Mouse (Mus musculus) testis, adult 2 months (tissue): Measurements from ENCODE around the gene Olfr1366. TPM values are rescaled to one million over a fixed set of nuclear protein-coding genes. Genes with fewer than 3 reads are reported as not detected.
A peak's percentile ranks its signal among the peaks of the same experiment; 100 is the strongest.
"Not testable (repeated sequence)": the region's sequence is repeated elsewhere in the genome, so short reads cannot be mapped to it uniquely, and the experiment has no call there.

Experiments
- H3K27ac ChIP-seq: fragments of 200-500 bp; 2 replicates; pipeline ENCODE4 v1.5.1; 2012; ENCODE audit warnings: low read depth, low read length; ENCODE audit not compliant: control insufficient read depth, insufficient read depth
- H3K27me3 ChIP-seq: fragments of 200-500 bp; 2 replicates; pipeline ENCODE4 v1.6.1; 2012; ENCODE audit warnings: mild to moderate bottlenecking, low read length, moderate library complexity; ENCODE audit not compliant: control insufficient read depth, insufficient read depth
- H3K36me3 ChIP-seq: fragments of 200-500 bp; 2 replicates; pipeline ENCODE4 v1.6.1; 2012; ENCODE audit warnings: mild to moderate bottlenecking, low read length; ENCODE audit not compliant: control insufficient read depth, insufficient read depth
- H3K4me1 ChIP-seq: fragments of 200-500 bp; 2 replicates; pipeline ENCODE4 v1.6.1; 2012; ENCODE audit warnings: low read length; ENCODE audit not compliant: control insufficient read depth, insufficient read depth
- H3K4me3 ChIP-seq: fragments of 200-500 bp; 2 replicates; pipeline ENCODE4 v1.5.1; 2012; ENCODE audit warnings: low read depth, mild to moderate bottlenecking, low read length, moderate library complexity, mixed read lengths; ENCODE audit not compliant: control insufficient read depth
- CTCF ChIP-seq: fragments of 200-500 bp; IDR thresholded peaks from 2 replicates; pipeline ENCODE4 v1.5.1; 2012; ENCODE audit warnings: low read depth, mild to moderate bottlenecking, inconsistent platforms, low read length, moderate library complexity; ENCODE audit not compliant: control insufficient read depth, insufficient read depth, insufficient replicate concordance
- POLR2A ChIP-seq: fragments of 200-500 bp; IDR thresholded peaks from 2 replicates; pipeline ENCODE4 v1.6.1; 2012; ENCODE audit warnings: low read depth, mild to moderate bottlenecking, inconsistent platforms, low read length, moderate library complexity; ENCODE audit not compliant: control insufficient read depth
- polyA plus RNA-seq: library from polyadenylated mRNA; depleted of rRNA; stranded (reverse); fragments of >200 nt; gene quantifications from 2 replicates; pipeline ENCODE4 v1.2.3, GENCODE M21; 2012; rRNA removed

The Olfr1366 gene
- polyA plus RNA-seq, 1 experiment, result not detected

- Histone ChIP-seq H3K4me3 (no peak overlapping the region), H3K27ac (no peak overlapping the region), H3K27me3 (no peaks in the 10 kb centered on the region), H3K4me1 (peaks cover 4% of the 10 kb centered on the region; the same call in 1 of the 2 replicates), H3K36me3 (no peaks in the 10 kb centered on the region)
- TF ChIP-seq CTCF, result no peak
- TF ChIP-seq POLR2A, result no peak
Measured at GRCm38 (mm10) chr13:21530136-21530535, 12.5 kb downstream of the Olfr1366 start.

GRCm38 (mm10) chr13:21506221-21506649 is 36.4 kb downstream of the Olfr1366 start:
- no peaks in the 10 kb centered on the region for H3K27me3 ChIP-seq
- TF ChIP-seq POLR2A, result peak; percentile 74; the same call in 1 of the 2 replicates
- no peak for TF ChIP-seq CTCF
- no peaks in the 10 kb centered on the region; the same call in 1 of the 2 replicates for H3K4me1 ChIP-seq
- peak overlapping the region; percentile 98 for H3K27ac ChIP-seq
- no peaks in the 10 kb centered on the region for H3K36me3 ChIP-seq
- peak overlapping the region; percentile 96 for H3K4me3 ChIP-seq

GRCm38 (mm10) chr13:21502296-21502695 is 40.3 kb downstream of the Olfr1366 start:
- H3K27me3 ChIP-seq, result no peaks in the 10 kb centered on the region
- H3K4me1 ChIP-seq, result peaks cover 2% of the 10 kb centered on the region; the same call in 1 of the 2 replicates
- H3K4me3 ChIP-seq, result no peak overlapping the region
- no peaks in the 10 kb centered on the region for H3K36me3 ChIP-seq
- TF ChIP-seq CTCF (no peak), POLR2A (no peak)
- no peak overlapping the region for H3K27ac ChIP-seq

- H3K27me3 ChIP-seq, H3K36me3 ChIP-seq: not testable (repeated sequence)
Measured at GRCm38 (mm10) chr13:21501182-21501581, 41.4 kb downstream of the Olfr1366 start, which contains the start of gene Gm11273. Gm11273 (minus strand) TSS chr13:21501418.

GRCm38 (mm10) chr13:21495080-21495479 is 47.5 kb downstream of the Olfr1366 start, which contains the start of gene AK157302:
AK157302 (plus strand) TSS chr13:21495223.
- Histone ChIP-seq H3K27me3 (no peaks in the 10 kb centered on the region), H3K36me3 (no peaks in the 10 kb centered on the region), H3K4me1 (no peaks in the 10 kb centered on the region), H3K4me3 (peak within 1 kb of the TSS; percentile 66), H3K27ac (no peak within 1 kb of the TSS)
- TF ChIP-seq POLR2A, result no peak
- no peak for TF ChIP-seq CTCF

More at GRCm38 (mm10) chr13:21501182-21501581, 41.4 kb downstream of the Olfr1366 start, which contains the start of gene Gm11273:
- H3K4me3 ChIP-seq, H3K4me1 ChIP-seq, H3K27ac ChIP-seq: not testable (repeated sequence)

GRCm38 (mm10) chr13:21492847-21493246 is 49.8 kb downstream of the Olfr1366 start:
- H3K27me3 ChIP-seq, result no peaks in the 10 kb centered on the region
- H3K4me1 ChIP-seq, result no peaks in the 10 kb centered on the region
- no peak overlapping the region for H3K27ac ChIP-seq
- H3K36me3 ChIP-seq, result no peaks in the 10 kb centered on the region
- no peak overlapping the region for H3K4me3 ChIP-seq
- TF ChIP-seq CTCF, result no peak
- TF ChIP-seq POLR2A, result no peak

GRCm38 (mm10) chr13:21486881-21487280 is 55.7 kb downstream of the Olfr1366 start:
- no peak for TF ChIP-seq POLR2A
- no peak for TF ChIP-seq CTCF

More at GRCm38 (mm10) chr13:21486881-21487280, 55.7 kb downstream of the Olfr1366 start:
- H3K27ac ChIP-seq, result no peak overlapping the region
- H3K36me3 ChIP-seq, result no peaks in the 10 kb centered on the region
- H3K27me3 ChIP-seq, result no peaks in the 10 kb centered on the region
- no peak overlapping the region for H3K4me3 ChIP-seq
- no peaks in the 10 kb centered on the region for H3K4me1 ChIP-seq

Other genes starting within 250 kb of the Olfr1366 start
- gene Gpx6, start 230.7 kb downstream of the Olfr1366 start, polyA plus RNA-seq, result 73.9 and 120 TPM in 2 replicates
- not detected in 2 replicates for gene Olfr1367, start 195.9 kb downstream of the Olfr1366 start, polyA plus RNA-seq
- 14.6 and 15.3 TPM in 2 replicates for gene Zscan12, start 180.0 kb downstream of the Olfr1366 start, polyA plus RNA-seq
- gene Zkscan3, start 140.1 kb downstream of the Olfr1366 start, polyA plus RNA-seq, result 9.3 and 10.2 TPM in 2 replicates
- gene Pgbd1, start 101.8 kb downstream of the Olfr1366 start, polyA plus RNA-seq, result 5.2 and 5.5 TPM in 2 replicates
- gene Zscan26, start 89.1 kb downstream of the Olfr1366 start, polyA plus RNA-seq, result 4.9 and 5.2 TPM in 2 replicates
- gene Nkapl, start 74.3 kb downstream of the Olfr1366 start, polyA plus RNA-seq, result 32.4 and 38.1 TPM in 2 replicates
- 0.18 and 0.23 TPM in 2 replicates for gene Zkscan4, start 63.9 kb downstream of the Olfr1366 start, polyA plus RNA-seq
- gene Gm10065, start 63.4 kb downstream of the Olfr1366 start, polyA plus RNA-seq, result not detected in 2 replicates
- gene AK157302, start 47.6 kb downstream of the Olfr1366 start, polyA plus RNA-seq, result 2.8 and 3.2 TPM in 2 replicates
- gene Gm11273, start 41.4 kb downstream of the Olfr1366 start, polyA plus RNA-seq, result 6.4 and 6.6 TPM in 2 replicates
- 1.3 and 1.7 TPM in 2 replicates for gene Zkscan8, start 11.7 kb downstream of the Olfr1366 start, polyA plus RNA-seq
- not detected in 2 replicates for gene Olfr1535, start 17.1 kb upstream of the Olfr1366 start, polyA plus RNA-seq
- not detected in 2 replicates for gene Olfr1364, start 39.0 kb upstream of the Olfr1366 start, polyA plus RNA-seq
- not detected in 2 replicates for gene Olfr1362, start 71.2 kb upstream of the Olfr1366 start, polyA plus RNA-seq
- 0.04 TPM in 1 of 2 replicates, not detected in the other for gene Olfr11, start 99.7 kb upstream of the Olfr1366 start, polyA plus RNA-seq
- 0.19 TPM in 1 of 2 replicates, not detected in the other for gene Olfr1361, start 120.6 kb upstream of the Olfr1366 start, polyA plus RNA-seq
- 0.07 TPM in 1 of 2 replicates, not detected in the other for gene Olfr1360, start 134.6 kb upstream of the Olfr1366 start, polyA plus RNA-seq
- gene Olfr1359, start 155.3 kb upstream of the Olfr1366 start, polyA plus RNA-seq, result 0.35 and 0.38 TPM in 2 replicates
- gene Hist1h2bl, start 173.3 kb upstream of the Olfr1366 start, polyA plus RNA-seq, result 3.2 and 3.6 TPM in 2 replicates
- 2.0 and 6.1 TPM in 2 replicates for gene Hist1h2ai, start 173.6 kb upstream of the Olfr1366 start, polyA plus RNA-seq
- gene Hist1h3h, start 174.9 kb upstream of the Olfr1366 start, polyA plus RNA-seq, result 14.7 and 20.5 TPM in 2 replicates
- gene Hist1h2bm, start 179.2 kb upstream of the Olfr1366 start, polyA plus RNA-seq, result 6.1 and 6.2 TPM in 2 replicates
- 6.1 and 7.6 TPM in 2 replicates for gene Hist1h4j, start 192.3 kb upstream of the Olfr1366 start, polyA plus RNA-seq
- 37.3 and 40.8 TPM in 2 replicates for gene Hist1h4k, start 207.7 kb upstream of the Olfr1366 start, polyA plus RNA-seq
- gene Hist1h2ak, start 211.0 kb upstream of the Olfr1366 start, polyA plus RNA-seq, result 2.4 and 3.9 TPM in 2 replicates
- gene Hist1h2bn, start 211.3 kb upstream of the Olfr1366 start, polyA plus RNA-seq, result 2.3 and 3.0 TPM in 2 replicates
- 0.36 TPM in 1 of 2 replicates, not detected in the other for gene Hist1h1b, start 237.8 kb upstream of the Olfr1366 start, polyA plus RNA-seq
- gene Hist1h3i, start 240.6 kb upstream of the Olfr1366 start, polyA plus RNA-seq, result 5.8 and 7.4 TPM in 2 replicates
- gene Hist1h2an, start 244.4 kb upstream of the Olfr1366 start, polyA plus RNA-seq, result 1.8 and 2.1 TPM in 2 replicates
- 155 and 156 TPM in 2 replicates for gene Hist1h2bp, start 244.7 kb upstream of the Olfr1366 start, polyA plus RNA-seq